Mouse (Mus musculus) cerebellum, postnatal 25 days (tissue): ENCODE measurements around the gene Cacnb3.

Experiments used
- DNase-seq, 2 experiments: peaks; one replicate each; pipeline ENCODE4 v3.0.0; 2021; ENCODE audit warnings: mixed read lengths in 2 of 2

Cacnb3 gene

DNA sequence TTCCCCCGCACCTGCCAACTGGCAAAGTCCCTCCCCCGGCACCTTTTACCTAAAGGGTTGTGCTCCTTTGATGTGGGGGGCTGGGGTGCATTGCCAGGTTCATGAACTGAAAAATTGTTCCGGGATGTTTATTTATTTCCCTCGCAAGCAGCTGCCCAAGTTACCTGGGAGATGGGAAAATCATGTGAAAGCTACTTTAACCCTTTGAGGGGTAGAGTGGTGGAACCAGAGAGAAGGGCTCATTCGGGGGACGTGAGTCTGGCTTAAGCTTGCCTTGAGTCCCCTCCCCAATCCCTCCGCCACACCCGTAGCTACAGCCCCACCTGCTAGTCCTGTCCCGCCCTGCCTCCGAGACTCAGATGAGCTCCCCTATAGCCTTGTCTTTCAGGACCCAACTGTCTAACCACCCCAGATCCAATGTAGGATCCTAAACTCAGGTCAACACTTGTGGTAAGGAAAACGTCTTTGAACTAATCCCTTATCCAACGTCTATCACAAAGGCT, 20.5 kb upstream of the Cacnb3 start:
- no peak for DNase-seq

DNA sequence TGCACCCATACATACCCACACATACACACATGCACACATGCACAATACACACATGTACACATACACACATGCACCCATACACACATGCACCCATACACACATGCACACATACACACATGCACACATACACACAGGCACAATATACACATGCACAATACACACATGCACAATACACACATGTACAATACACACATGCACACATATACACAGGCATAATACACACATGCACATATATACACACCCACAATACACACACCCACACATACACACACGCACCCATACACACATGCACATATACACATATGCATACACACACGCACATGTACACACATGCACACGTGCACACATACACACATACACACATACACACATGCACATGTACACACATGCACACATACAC, 18.4 kb upstream of the Cacnb3 start:
- no peak for DNase-seq

DNA sequence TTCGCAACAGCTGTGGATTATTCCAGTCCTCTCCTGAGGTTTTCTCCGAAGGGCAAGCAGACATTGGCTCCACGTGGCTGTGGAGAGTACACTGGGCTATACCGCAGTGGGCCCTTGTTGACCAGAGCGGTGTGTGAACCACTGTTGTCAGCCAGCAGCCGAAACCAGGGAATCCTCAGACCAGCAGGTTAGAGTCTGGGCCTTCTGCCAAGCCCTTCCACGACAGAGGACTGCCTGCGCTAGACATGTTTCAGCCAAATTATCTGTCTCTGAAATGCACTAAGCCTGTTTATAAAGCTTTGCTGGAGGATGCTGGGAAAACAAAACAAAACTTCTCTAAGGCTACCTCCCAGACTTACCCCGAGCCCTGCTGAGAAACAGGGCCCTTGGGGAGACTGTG, 16.1 kb upstream of the Cacnb3 start:
- peak; percentile 77 to 89 for DNase-seq

DNA sequence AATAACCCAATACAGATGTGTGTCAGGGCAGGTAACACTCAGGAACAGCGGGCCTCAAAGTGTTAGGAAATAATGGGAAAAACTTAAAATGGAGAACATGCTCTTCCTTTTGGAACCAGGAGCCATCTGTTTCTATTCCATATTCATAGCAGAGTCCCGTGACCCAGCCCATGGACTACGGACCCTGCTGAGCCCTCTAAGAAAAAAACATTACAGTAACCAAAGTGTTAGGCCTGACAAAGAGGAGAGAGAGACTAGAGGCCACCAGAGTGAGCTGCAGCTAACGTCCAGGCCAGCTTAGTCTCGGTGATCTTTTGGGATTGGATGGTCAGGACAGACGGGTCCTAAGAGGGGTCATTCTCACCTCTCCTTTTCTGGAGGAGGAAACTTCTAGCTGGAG, 15.7 kb upstream of the Cacnb3 start:
- DNase-seq, result no peak

DNA sequence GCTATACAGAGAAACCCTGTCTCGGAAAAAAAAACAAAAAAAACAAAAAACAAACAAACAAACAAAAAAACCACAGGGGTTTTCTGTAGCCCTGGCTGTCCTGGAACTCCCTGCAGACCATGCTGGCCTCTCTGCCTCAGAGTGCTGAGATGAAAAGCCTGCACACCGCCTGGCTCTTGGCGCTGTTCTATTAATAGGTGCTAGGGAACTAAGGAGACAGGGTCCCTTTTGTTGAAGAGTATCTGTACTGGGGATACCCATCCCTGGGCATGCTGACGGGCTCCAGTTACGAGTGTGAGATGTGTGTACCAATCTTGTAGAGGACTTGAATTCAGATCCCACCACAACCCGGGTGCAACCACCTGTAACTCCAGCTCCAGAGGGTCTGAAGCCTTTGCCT, 14.9 kb upstream of the Cacnb3 start:
- DNase-seq, result no peak

DNA sequence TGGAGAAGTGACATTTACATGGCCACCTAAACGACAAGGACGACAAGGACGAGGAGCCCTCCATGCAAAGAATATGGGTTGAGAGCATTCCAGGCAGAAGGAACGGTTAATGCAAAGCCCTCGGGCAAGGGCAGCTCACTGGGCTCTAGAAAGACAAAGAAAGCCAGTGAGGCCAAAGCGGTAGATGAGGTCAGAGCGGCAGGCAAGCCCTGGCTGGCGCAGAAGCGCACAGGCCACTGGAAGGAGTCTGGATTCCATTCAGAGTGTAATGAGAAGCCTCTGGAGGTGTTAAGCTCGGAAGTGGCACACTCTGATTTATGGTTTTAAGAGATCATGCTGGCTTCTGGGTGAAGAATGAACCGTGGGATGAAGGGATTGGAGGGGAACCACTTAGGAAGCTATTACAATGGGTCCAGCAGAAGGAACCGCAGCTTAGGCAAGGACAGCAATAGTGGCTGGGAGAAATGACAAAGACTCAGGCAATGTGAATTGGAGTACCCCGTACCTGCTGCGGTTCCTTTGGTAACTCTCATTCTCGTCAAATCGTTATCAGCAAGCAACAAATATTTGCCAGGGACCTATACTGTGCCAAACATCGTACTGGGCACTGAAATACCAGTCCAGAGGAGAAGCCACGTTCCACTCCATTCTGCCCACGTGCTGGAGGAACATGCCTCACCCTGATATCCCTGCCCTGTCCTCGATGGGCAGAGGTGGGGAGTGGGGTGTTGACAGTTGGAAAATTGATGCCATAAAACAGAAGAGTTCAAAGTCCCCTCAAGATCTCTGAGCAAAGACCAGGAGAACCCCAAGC, 14.1 kb upstream of the Cacnb3 start:
- DNase-seq, result no peak

DNA sequence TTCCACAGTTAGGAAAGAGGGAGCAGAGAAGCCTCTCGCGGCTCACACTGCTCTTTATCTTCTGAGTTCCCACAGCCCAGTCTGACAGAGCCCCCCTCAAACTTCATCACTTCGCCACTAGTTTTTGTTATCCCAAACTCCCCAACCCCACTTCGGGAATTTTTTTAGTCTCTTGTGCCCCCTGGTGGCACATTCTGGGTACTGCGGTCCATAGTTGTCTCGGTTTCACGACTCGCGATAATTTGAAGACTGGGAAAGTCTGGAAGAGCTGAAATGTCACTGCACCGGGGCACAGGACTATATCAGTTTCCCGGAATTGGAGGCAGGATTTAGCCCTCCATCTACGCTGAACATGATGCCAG, 13.5 kb upstream of the Cacnb3 start:
- DNase-seq, result peak; percentile 85 to 88

DNA sequence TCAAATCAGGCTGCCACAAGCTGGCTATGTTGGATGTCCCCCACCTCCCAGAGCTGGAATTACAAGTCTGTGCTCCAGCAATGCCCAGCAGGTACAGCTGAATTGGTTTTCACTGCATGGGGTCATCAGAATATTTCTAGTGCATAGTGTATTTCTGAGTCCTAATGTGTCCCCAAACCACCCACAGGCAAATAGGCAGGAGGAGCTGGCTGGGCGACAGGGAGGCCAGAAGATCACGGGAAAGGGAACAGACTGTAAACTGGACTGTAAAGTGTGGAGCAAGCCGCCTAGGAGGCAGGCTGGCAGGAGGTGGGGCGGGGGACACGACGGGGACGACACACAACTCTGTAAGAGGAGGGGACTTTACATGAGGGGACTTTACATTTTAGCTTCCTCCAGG, 8.4 kb upstream of the Cacnb3 start:
- DNase-seq, result no peak

DNA sequence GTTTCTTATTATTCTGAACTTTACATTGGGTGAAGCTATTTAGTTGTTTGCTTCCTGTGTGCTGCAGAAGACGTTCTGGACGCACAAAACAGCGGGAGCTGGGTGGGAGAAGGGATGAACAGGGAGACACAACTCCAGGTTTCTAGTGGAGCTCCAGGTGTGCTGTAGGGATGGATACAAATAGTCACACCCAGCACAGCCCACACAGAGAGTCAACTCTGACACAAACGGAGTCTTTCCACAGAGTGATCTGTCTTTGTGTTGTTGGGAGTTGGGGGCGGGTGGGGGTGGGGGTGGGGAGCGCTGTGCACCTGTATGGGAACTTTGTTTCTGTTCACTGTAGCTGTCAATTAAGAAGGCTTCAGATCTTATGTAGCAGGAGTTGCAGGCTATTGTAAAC, 7.9 kb upstream of the Cacnb3 start:
- DNase-seq, result no peak

DNA sequence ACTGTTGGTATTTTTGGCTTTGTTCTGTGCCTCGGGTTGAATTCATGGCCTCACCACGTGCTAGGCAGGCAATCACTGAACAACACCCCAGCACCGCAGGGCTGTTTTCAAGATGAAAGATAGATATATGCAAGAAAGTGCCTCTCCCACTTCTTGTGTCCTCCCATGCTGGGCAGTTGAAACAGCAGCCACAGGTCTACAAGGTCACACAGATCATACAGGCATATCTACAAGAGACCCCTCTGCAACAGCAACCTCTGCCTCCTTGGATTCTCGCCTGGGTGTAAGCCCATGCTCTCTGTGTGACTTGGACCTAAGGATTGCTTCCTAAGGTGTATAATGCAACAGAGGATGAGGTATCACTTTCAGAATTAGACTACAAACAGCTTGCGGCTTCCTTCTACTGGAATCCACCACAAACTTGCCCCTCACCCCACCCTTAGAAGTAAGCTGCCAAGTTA, 7.2 kb upstream of the Cacnb3 start:
- DNase-seq, result no peak

DNA sequence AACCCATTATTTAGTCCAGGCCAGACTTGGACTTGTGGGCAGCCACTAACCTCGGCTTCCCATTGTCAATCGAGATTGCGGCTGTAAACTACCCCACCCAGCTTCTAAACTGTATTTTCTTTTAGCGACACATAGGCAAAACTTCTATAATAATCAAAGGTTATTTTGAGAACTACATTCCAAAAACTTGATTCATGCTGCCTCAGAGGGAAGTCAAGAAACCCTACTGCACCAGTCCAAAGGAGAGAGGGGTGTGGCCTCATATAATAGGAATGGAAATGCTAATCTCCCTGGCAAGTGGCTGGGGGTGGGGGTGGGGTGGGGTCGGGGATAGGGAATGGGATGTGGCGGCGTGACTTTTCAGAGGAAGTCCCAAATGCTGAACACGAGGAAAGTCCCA, 4.6 kb upstream of the Cacnb3 start:
- no peak for DNase-seq

DNA sequence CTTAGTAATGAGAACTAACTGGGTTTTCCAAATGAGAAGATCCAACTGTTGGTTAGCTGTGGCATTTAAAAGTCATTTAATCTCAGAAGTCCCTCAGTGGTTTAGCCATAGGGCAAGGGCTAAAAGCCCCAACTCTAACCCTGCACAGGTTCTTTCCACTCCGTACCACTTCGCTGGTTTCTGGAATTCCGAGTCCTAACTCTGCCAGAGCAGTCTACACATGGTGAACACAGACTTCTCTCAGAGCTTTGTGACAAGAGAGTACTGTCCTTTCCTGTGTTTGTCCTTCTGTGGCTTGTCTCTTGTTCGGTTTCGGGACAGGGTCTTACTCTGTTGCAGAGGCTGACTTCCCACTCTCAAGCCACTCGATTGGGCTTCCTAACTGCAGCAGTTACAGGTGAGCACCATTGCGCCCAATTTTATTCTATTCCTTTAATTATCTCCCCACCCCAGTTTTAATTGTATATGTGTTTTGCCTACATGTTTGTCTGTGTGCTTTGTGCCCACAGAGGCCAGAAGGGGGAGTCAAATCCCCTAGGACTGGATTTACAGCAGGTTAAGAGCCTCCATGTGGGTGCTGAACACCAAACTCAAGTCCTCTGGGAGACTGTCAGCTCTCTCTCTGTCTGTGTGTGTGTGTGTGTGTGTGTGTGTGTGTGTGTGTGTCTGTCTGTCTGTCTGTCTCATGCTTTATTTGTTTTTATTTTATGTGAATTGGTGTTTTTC, 4.0 kb upstream of the Cacnb3 start:
- no peak for DNase-seq

DNA sequence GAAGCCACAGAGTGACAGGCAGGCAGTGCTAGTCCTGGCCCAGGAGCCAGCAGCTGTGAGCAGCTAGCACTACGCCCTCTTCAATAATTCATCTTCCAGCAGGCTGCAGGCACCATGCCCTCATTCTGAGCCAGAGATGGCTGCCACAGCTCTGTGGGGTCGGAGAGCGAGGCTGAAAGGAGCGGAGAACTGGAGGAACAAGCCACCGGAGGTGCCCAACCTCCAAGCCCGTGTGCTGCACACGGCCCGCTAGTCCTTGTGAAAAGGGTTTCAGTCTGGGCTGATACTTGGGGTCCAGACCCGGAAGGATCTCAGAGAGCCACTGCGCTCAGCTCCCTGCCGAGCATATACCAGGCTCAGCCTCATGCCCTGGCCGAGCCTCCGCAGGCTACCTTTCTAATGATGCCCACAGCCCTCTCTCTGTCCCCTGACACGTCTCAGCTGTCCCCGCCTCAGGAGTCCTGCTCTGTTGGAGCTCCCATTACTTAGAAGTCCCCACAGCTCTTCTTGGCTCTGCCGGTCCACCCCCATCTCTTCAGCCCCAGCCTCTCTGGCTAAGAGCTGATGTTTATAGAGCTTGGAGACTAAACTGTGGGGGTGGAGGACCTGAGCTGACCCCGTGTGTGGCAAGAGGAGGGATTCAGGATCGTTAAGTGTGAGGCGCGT, 1.9 kb upstream of the Cacnb3 start:
- no peak for DNase-seq

DNA sequence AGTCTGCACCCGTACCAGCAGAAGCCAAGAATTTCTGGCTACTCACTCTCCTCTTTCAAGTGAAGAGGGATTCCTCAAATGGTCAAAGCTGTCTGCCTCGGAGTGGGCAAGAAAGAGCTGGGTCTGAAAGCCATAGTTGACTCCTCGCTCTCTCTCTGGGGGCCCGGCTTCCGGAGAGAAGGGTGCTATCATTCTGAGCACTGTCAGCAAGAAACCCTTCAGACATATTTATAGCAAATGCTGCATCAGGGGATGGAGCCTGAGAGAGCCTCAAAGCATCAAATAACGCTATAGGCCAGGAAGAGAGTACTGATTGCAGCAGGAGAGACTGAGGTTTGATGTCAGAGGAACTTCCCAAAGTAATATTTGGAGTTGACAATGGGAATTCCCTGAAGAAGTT, 1.2 kb upstream of the Cacnb3 start:
- no peak for DNase-seq

DNA sequence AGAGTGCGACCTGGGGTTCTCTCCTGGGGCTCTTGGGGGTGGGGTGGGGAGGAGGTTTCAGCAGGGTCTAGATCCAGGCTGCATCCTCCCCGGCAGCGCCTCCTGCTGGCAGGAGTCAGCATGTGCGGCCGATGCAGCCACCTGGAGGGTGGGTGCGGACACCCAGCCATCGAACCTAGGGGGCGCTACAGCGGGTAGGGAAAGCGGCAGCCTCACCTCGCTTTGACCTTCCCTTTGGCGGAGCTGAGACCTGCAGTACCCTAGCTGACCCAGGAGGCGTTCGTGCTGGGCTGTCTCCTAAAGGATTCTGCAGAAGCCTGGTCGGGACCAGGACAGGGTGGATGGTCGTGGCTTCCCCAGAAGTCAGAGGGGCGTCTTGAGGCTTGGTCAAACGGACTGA, 853 bp downstream of the Cacnb3 start:
- DNase-seq, result peak; percentile 72 to 87

DNA sequence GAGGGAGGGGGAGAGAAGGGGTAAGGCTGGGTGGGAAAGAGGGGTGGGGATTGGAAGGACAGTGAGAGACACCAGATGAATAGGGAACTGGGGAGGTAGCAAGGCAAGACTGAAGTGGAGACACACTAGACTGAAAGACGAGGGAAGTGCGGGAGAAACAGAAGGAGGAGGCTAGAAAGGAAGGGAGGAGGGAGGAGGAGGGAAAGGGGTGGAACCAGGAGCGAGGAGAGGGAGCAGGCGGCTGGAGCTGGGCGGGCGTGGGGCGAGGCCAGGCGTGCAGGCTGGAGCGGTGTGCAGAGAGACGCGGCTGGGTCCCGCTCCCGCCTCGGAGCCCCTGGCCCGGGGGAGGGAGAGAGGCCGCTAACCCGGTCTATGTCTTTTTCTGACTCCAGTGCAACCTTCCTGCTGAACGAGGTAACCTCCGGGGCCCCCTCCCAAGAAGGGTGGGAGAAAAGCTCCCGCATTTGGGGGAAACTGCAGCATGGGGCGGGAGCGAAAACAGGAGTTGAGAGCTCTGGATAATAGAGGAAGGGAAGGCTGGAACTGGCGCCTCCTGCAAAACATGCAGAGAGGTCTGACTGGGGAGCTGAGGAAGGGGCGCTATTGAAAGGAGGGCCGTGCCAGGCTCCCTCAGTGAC, 1.6 kb downstream of the Cacnb3 start:
- peak; percentile 59 to 69 for DNase-seq

DNA sequence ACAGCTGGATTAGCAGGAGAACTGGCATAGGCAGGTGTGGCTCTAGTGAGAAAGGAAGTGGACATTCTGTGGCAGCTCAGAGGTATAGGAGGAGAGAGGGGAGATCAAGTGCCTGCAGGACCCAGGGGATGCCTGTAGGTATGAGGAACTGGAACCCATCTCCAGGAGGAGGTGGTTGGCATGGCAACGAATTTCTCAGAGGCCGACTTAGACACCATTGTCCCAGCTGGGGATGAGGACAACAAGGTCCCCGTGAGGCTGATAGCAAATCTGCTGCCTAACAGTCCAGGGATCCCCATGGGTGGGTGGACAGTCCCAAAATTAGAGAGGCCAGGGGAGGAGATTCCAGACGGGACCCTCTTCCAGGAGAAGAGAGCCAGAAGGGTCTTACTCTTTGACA, 2.3 kb downstream of the Cacnb3 start:
- DNase-seq, result no peak

DNA sequence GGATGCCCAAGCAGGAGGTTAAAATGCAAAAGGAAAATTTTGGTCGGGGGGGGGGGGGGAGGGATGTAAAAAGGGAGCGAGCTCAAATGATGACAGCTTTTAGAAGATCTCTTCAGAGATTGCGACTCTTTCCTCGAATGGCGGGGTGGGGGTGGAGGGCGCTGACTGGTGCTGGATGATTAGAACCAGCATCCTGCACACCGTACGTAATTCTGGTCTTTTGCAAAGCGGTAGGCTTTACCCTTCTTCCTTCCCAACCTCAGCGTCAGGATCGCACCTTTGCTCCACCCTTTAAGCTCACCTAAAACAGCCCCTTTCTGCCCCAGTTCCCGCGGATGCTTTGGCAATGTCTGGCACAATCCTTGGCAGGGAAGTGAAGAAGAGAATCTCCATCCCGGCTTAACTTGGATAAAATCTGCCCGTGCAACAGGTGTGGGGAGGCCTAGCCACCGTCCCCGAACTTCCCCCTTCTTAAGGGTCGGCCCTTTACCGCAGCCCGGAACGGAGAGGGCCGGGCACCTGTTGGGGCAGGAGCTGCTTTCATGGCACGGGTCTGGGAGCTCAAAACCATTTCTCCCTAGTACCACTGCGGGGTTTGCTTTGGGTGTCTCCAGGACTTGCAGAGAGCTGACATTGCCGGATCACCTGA, 3.3 kb downstream of the Cacnb3 start:
- DNase-seq, result peak in 1 of 2 experiments; percentile 51

DNA sequence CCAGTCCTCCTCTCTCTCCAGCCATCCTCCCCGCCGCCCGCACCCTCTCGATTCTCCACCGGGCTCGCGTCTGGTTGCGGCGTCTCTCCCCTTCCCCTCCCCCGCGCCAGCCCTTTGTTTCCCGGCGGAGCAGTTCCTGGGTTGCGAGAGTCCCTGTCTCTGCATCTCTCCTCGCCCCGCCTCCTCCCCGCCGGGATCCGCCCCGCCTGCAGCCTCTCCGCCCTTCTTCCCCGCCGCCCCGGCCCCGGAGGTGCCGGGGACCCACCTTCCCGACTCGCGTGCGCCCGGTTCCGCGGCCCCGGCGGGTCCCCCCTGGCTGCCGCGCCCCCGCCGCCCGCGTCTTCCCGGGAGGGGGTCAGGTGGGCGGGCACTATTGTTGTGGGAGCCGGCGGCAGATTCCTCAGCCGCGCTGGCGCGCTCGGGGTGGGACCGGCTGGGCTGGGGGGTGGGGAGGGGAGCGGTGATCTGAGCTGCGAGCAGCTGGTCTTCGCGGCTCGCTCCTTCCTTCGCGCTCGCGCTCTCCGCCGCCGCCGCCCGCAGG, 4.0 kb downstream of the Cacnb3 start:
- peak; percentile 88 to 90 for DNase-seq

DNA sequence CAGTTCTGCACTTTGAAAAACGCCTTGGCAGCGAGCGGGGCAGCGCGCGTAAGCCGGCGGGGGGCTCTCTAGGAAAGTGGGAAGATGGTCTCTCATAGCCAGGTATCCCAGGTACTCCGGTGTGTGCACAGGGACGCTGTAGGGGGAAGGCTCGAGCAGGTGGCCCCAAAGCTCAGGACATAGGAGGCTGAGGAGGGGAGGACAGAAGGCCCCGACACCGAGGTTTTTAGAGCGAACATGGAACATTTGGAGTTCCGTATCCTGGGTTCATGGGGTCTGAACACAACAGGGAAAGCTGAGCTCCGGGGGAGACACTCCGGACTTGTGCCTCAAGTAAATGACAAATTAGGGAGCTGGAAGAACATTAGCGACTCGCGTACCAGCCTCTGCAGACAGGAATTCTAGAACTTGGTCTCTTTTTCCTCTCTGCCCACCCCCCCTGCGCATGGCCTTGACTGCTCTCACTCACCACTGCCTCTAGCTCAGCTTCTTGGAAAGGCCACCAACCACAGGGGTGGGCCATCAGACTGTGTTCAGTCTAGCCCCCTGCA, 4.7 kb downstream of the Cacnb3 start:
- peak; percentile 53 for DNase-seq

DNA sequence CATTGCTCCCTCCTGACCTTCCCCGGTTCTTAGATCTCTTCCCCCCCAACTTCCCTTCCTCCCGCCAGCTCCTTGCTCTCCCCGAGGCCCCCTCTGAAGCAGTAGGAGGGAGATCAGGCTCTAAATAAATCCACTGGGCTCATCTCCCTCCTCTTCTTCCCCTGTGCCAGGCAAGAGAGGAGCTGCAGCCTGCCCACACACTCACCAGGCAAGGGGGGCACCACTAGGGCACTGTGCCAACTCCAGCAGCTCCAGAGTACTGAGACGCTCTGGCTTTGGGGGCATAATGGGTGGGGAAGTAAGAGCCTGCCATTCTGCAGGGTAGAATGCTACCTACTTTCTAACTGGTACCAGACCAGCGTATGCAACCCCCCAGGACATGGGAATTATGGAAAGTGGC, 5.9 kb downstream of the Cacnb3 start:
- peak in 1 of 2 experiments; percentile 50 for DNase-seq

DNA sequence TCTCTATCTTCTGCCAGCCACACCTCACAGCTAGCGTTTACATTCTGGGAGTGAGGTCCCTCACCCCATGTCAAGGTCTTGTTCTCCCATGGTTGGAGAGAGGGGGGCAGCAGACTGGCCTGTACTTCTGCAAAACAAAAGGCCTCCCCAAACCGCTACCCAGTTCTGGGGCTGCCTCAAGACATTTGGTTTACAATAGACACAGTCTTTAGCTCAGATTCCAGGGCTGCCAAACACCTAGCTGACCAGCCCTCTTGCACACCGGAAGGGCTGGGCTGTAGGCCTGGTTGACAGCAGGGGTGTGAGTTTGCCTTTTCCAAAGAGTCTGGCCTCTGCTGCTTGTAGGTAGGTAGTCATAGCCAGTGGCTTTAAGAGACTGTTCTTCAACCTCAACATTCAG, 6.5 kb downstream of the Cacnb3 start:
- DNase-seq, result peak; percentile 41 to 58
